8 mouse cellular contexts compared by ENCODE assay signal in the genomic region with DNA sequence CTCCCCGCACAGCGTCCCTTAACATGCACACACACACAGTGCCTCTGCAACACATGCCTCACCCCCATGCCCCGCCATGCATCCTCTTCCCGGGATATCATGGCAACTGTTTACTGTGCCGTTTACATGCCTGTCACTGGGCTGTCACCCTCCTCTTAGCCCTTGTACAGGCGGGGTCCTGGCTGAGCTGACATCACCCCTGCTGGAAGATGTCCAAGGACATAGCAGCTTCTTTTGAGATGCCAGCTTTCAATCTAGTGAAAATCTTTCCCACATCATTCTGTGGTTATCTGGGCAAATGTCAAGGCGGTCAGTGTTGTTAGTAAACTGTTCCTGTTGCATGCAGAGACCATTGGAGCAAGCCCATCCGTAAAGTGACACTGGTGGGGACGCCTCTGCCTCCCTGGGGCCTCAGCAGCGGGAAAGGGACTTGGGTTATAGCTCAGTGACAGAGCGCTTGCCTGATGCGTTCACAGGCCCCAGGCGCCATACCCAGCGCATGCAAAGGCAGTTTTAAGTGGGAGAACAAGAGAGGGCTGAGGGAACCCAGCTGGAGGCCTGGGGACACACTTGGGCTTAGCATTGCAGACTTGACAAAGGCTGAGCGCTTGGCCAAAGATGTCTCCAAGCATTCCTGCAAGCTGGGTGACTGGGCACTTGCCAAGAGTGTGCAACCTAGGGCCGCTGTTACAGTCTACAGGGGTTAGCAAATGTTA. TPM values are rescaled to one million over a fixed set of nuclear protein-coding genes. Genes with fewer than 3 reads are reported as not detected.
A peak's percentile ranks its signal among the peaks of the same experiment; 100 is the strongest.
DNase-seq lines count a peak whose midpoint lies in the region; ATAC-seq and TF ChIP-seq lines count a peak whose summit lies in the region.

No protein-coding gene starts in this region.

- no peak overlapping the region for H3K4me2 ChIP-seq in heart, postnatal 0 days (ENCODE audit: low read depth, low read length)
- no peak overlapping the region for H3K4me2 ChIP-seq in neural tube, embryonic 14.5 days (ENCODE audit: low read depth, low read length)

- peaks cover 35% of the 10 kb centered on the region for H3K36me3 ChIP-seq in heart, postnatal 0 days (replicated peaks; ENCODE audit: control insufficient read depth, insufficient read depth, low read length)
- H3K36me3 ChIP-seq in neural tube, embryonic 14.5 days (ENCODE audit: control insufficient read depth, insufficient read depth, low read length): peaks cover 26% of the 10 kb centered on the region
- peaks cover 58% of the 10 kb centered on the region for H3K36me3 ChIP-seq in small intestine, adult 2 months (ENCODE audit: control insufficient read depth, insufficient read depth, low read length)

- no peak overlapping the region for H3K9ac ChIP-seq in heart, postnatal 0 days (replicated peaks; ENCODE audit: low read depth, low read length)
- H3K9ac ChIP-seq in neural tube, embryonic 14.5 days (replicated peaks; ENCODE audit: low read depth, low read length): no peak overlapping the region

- intact Hi-C loops in heart, postnatal 25 days (cut with DNase I): no loop called here

- TF ChIP-seq CTCF in heart, postnatal 0 days (IDR thresholded peaks at IDR 0.05; ENCODE audit: low read depth): no peak
- TF ChIP-seq CTCF in small intestine, adult 2 months (IDR thresholded peaks at IDR 0.05; ENCODE audit: extremely low read depth, insufficient read length, insufficient replicate concordance, low read depth, low read length): no peak

- H3K4me3 ChIP-seq in heart, postnatal 0 days (ENCODE audit: low read depth, low read length): no peak overlapping the region
- no peak overlapping the region for H3K4me3 ChIP-seq in neural tube, embryonic 14.5 days (ENCODE audit: low read depth, low read length)
- H3K4me3 ChIP-seq in small intestine, adult 2 months (ENCODE audit: low read depth, low read length): no peak overlapping the region

- DNase-seq in heart, postnatal 0 days (ENCODE audit: low spot score): no peak
- DNase-seq in heart, postnatal 25 days (ENCODE audit: low spot score): no peak
- DNase-seq in neural tube, embryonic 10.5 days (ENCODE audit: extremely low spot score, low spot score): no peak
- DNase-seq in heart, postnatal 4 days: peak; percentile 52
- DNase-seq in c-Kit-positive CD71-positive TER-119-positive erythroid progenitor cells, embryonic 14.5 days (ENCODE audit: low spot score): no peak
- DNase-seq in gastrocnemius, postnatal 25 days: no peak

- peaks cover 9% of the 10 kb centered on the region for H3K4me1 ChIP-seq in heart, postnatal 0 days (ENCODE audit: control insufficient read depth, insufficient read depth)
- no peaks in the 10 kb centered on the region for H3K4me1 ChIP-seq in neural tube, embryonic 14.5 days (ENCODE audit: control insufficient read depth, insufficient read depth, low read length)
- peaks cover 3% of the 10 kb centered on the region for H3K4me1 ChIP-seq in small intestine, adult 2 months (ENCODE audit: control insufficient read depth, insufficient read depth, insufficient read length, low read length)

- H3K9me3 ChIP-seq in heart, postnatal 0 days (replicated peaks; ENCODE audit: control insufficient read depth, low read length): no peaks in the 10 kb centered on the region
- H3K9me3 ChIP-seq in neural tube, embryonic 14.5 days (ENCODE audit: control insufficient read depth, low read length): no peaks in the 10 kb centered on the region

- no peak; the same call in 1 of the 2 replicates for ATAC-seq in heart, postnatal 0 days (ENCODE audit: insufficient read depth, low read depth)
- ATAC-seq in neural tube, embryonic 14.5 days (ENCODE audit: low read depth): 0 out of 2 replicates have a peak, but pooled peaks have one; percentile 10

- TF ChIP-seq POLR2A in small intestine, adult 2 months (IDR thresholded peaks at IDR 0.05; ENCODE audit: low read depth, low read length): no peak

- WGBS in heart, postnatal 0 days: 49% methylated on average over 16 of the region's 16 CpGs
- 65% methylated on average over 16 of the region's 16 CpGs for WGBS in neural tube, embryonic 14.5 days
- 77% methylated on average over 16 of the region's 16 CpGs for WGBS in small intestine, adult 2 months

- TF ChIP-seq EP300 in heart, postnatal 0 days (IDR thresholded peaks at IDR 0.05; ENCODE audit: low read depth): no peak

- H3K27ac ChIP-seq in heart, postnatal 0 days (ENCODE audit: low read depth): peak overlapping the region; percentile 46
- no peak overlapping the region for H3K27ac ChIP-seq in neural tube, embryonic 14.5 days (ENCODE audit: low read depth, low read length)
- H3K27ac ChIP-seq in small intestine, adult 2 months (ENCODE audit: insufficient read depth, low read depth, low read length): peak overlapping the region; percentile 11; the same call in 1 of the 2 replicates

- no peaks in the 10 kb centered on the region for H3K27me3 ChIP-seq in heart, postnatal 0 days (ENCODE audit: control insufficient read depth, insufficient read depth, low read length)
- no peaks in the 10 kb centered on the region for H3K27me3 ChIP-seq in neural tube, embryonic 14.5 days (ENCODE audit: control insufficient read depth, insufficient read depth, low read length)
- H3K27me3 ChIP-seq in small intestine, adult 2 months (ENCODE audit: control insufficient read depth, insufficient read depth, low read length): no peaks in the 10 kb centered on the region

RNA-seq across cellular contexts. Expression of gene Get4, which starts 18.8 kb away (rescaled TPM):
- total RNA-seq in heart, postnatal 0 days (2014; rRNA removed; ENCODE audit: low replicate concordance): 56.8 and 61.6 TPM in 2 replicates
- 153 TPM in 2 replicates for polyA plus RNA-seq in heart, postnatal 0 days (2015; fragmentation: Nextera tagmentation; extraction: Ambion mirVana)
- total RNA-seq in heart, postnatal 25 days (2021): 10 to 100 TPM; 40.9 to 45.2 TPM
- 109 and 112 TPM in 2 replicates for polyA plus RNA-seq in neural tube, embryonic 14.5 days (2014; fragmentation: Nextera tagmentation; extraction: Ambion mirVana)
- total RNA-seq in heart, postnatal 4 days (2021): 10 to 100 TPM; 76.4 to 80.4 TPM
- 82.6 and 240 TPM in 2 replicates for polyA plus RNA-seq in small intestine, adult 2 months (2012; rRNA removed)
- 10 to 100 TPM; 28.7 to 30.3 TPM for total RNA-seq in gastrocnemius, postnatal 25 days (2021)

RNA-seq across cellular contexts. Expression of gene Adap1, which starts 54.5 kb away (rescaled TPM):
- 0.53 and 1.5 TPM in 2 replicates for total RNA-seq in heart, postnatal 0 days (2014; rRNA removed; ENCODE audit: low replicate concordance)
- 0.84 and 1.00 TPM in 2 replicates for polyA plus RNA-seq in heart, postnatal 0 days (2015; fragmentation: Nextera tagmentation; extraction: Ambion mirVana)
- 1 to 10 TPM; 1.4 to 1.5 TPM for total RNA-seq in heart, postnatal 25 days (2021)
- 59.9 and 64.6 TPM in 2 replicates for polyA plus RNA-seq in neural tube, embryonic 14.5 days (2014; fragmentation: Nextera tagmentation; extraction: Ambion mirVana)
- 1 to 10 TPM; 1.8 to 2.4 TPM for total RNA-seq in heart, postnatal 4 days (2021)
- 57.8 and 234 TPM in 2 replicates for polyA plus RNA-seq in small intestine, adult 2 months (2012; rRNA removed)
- 1 to 10 TPM; 1.1 to 1.4 TPM for total RNA-seq in gastrocnemius, postnatal 25 days (2021)
